In genomic region chr8:46598753-46599152, GRCm38 (mm10) we compare ENCODE assay signal across 21 mouse cellular contexts. TPM values are rescaled to one million over a fixed set of nuclear protein-coding genes. Genes with fewer than 3 reads are reported as not detected.
A peak's percentile ranks its signal among the peaks of the same experiment; 100 is the strongest.
DNase-seq lines count a peak whose midpoint lies in the region; ATAC-seq and TF ChIP-seq lines count a peak whose summit lies in the region.
"Had no signal": no experiment of that assay in that cellular context is flagged by ENCODE, and none has a peak within 500 bp of the region (broad histone marks: within the 10 kb centered on the region; RNA-seq: fewer than 3 reads in every experiment).

No protein-coding gene starts in this region.

- no peak for TF ChIP-seq EP300 in heart, postnatal 0 days (IDR thresholded peaks at IDR 0.05; ENCODE audit: low read depth)

- H3K27me3 ChIP-seq in heart, postnatal 0 days (ENCODE audit: control insufficient read depth, insufficient read depth, low read length), result no peaks in the 10 kb centered on the region
- H3K27me3 ChIP-seq in megakaryocyte, embryonic 14.5 days (replicated peaks), result no peaks in the 10 kb centered on the region
- H3K27me3 ChIP-seq: forebrain, embryonic 15.5 days; heart, embryonic 13.5 days; Patski had no signal

- H3K4me1 ChIP-seq in heart, postnatal 0 days (ENCODE audit: control insufficient read depth, insufficient read depth), result peaks cover 3% of the 10 kb centered on the region; the same call in 1 of the 2 replicates
- H3K4me1 ChIP-seq in megakaryocyte, embryonic 14.5 days, result peaks cover 70% of the 10 kb centered on the region

- intact Hi-C loops in heart, postnatal 36 days (cut with DNase I), result no loop called here

- DNase-seq in heart, postnatal 0 days (ENCODE audit: low spot score), result peak; percentile 18
- no peak for DNase-seq in heart, postnatal 36 days
- no peak for DNase-seq in MN1 (ENCODE audit: low spot score)
- DNase-seq in cerebellum, postnatal 36 days, result no peak
- DNase-seq: B cell, adult 2 months; cerebellum, adult 11-12 months; cerebellum, adult 9-10 months; cerebellum, postnatal 25 days; gastrocnemius, postnatal 36 days; heart, postnatal 10 days had no signal

- TF ChIP-seq CTCF in heart, postnatal 0 days (IDR thresholded peaks at IDR 0.05; ENCODE audit: low read depth), result no peak

- no peaks in the 10 kb centered on the region for H3K9me3 ChIP-seq in heart, postnatal 0 days (replicated peaks; ENCODE audit: control insufficient read depth, low read length)
- H3K9me3 ChIP-seq in megakaryocyte, embryonic 14.5 days, result no peaks in the 10 kb centered on the region
- H3K9me3 ChIP-seq: embryonic facial prominence, embryonic 10.5 days; forebrain, embryonic 15.5 days; G1E; heart, embryonic 13.5 days had no signal

- H3K36me3 ChIP-seq in heart, postnatal 0 days (replicated peaks; ENCODE audit: control insufficient read depth, insufficient read depth, low read length), result 0 out of 2 replicates have a peak, but pooled peaks cover 3% of the 10 kb centered on the region
- H3K36me3 ChIP-seq in megakaryocyte, embryonic 14.5 days (replicated peaks; ENCODE audit: low read length), result peaks cover 56% of the 10 kb centered on the region
- H3K36me3 ChIP-seq: forebrain, embryonic 15.5 days had no signal

- no peak for ATAC-seq in heart, postnatal 0 days (ENCODE audit: insufficient read depth, low read depth)
- no peak for ATAC-seq in megakaryocyte, adult 5-6 weeks (ENCODE audit: poor library complexity, severe bottlenecking)
- ATAC-seq in megakaryocyte-erythroid progenitor cell, adult 5-6 weeks (replicated peaks; ENCODE audit: low FRiP score, low TSS enrichment, poor library complexity, severe bottlenecking), result peak; percentile 90
- ATAC-seq: activated CD4-positive, CD25-positive, alpha-beta regulatory T cell, adult 4 months; CD4-positive, CD25-positive, alpha-beta regulatory T cell, adult 4 months; forebrain, embryonic 15.5 days; Patski had no signal

- H3K4me3 ChIP-seq in heart, postnatal 0 days (ENCODE audit: low read depth, low read length), result no peak overlapping the region
- peak overlapping the region; percentile 0 for H3K4me3 ChIP-seq in megakaryocyte, embryonic 14.5 days (replicated peaks)
- H3K4me3 ChIP-seq: embryonic facial prominence, embryonic 10.5 days; forebrain, embryonic 15.5 days; heart, embryonic 13.5 days had no signal

- no peak overlapping the region for H3K4me2 ChIP-seq in heart, postnatal 0 days (ENCODE audit: low read depth, low read length)
- H3K4me2 ChIP-seq: forebrain, embryonic 15.5 days; heart, embryonic 13.5 days; hindbrain, embryonic 14.5 days had no signal

- no peak overlapping the region for H3K27ac ChIP-seq in heart, postnatal 0 days (ENCODE audit: low read depth)
- H3K27ac ChIP-seq: embryonic facial prominence, embryonic 10.5 days; forebrain, embryonic 15.5 days; heart, embryonic 13.5 days; hindbrain, embryonic 14.5 days had no signal

- WGBS in heart, postnatal 0 days, result 51% methylated on average over 5 of the region's 5 CpGs

- H3K9ac ChIP-seq in heart, postnatal 0 days (replicated peaks; ENCODE audit: low read depth, low read length), result no peak overlapping the region
- H3K9ac ChIP-seq: forebrain, embryonic 15.5 days; heart, embryonic 13.5 days; hindbrain, embryonic 14.5 days had no signal

RNA-seq across cellular contexts. Expression of gene Primpol, which starts 18.3 kb away (rescaled TPM):
- total RNA-seq in heart, postnatal 0 days (2014; rRNA removed; ENCODE audit: low replicate concordance), result 1.7 and 2.9 TPM in 2 replicates
- 3.4 and 4.3 TPM in 2 replicates for polyA plus RNA-seq in heart, postnatal 0 days (2015; fragmentation: Nextera tagmentation; extraction: Ambion mirVana)
- total RNA-seq in heart, postnatal 36 days (2021), result 1 to 10 TPM; 2.4 to 2.9 TPM
- 0.03 TPM in 1 of 2 replicates, not detected in the other for polyA plus RNA-seq in megakaryocyte, embryonic 14.5 days (2012; ENCODE audit: insufficient read depth, low replicate concordance)
- 19.2 and 20.1 TPM in 2 replicates for total RNA-seq in megakaryocyte, adult 5-6 weeks (2015)
- total RNA-seq in megakaryocyte, adult 5-6 weeks (2017), result 7.5 and 9.6 TPM in 2 replicates
- total RNA-seq in megakaryocyte-erythroid progenitor cell, adult 5-6 weeks (2014; fragmentation: Nextera tagmentation), result 18.6 and 22.4 TPM in 2 replicates
- 10.9 and 16.6 TPM in 2 replicates for total RNA-seq in megakaryocyte-erythroid progenitor cell, adult 5-6 weeks (2017)

RNA-seq across cellular contexts. Expression of gene Casp3, which starts 18.3 kb away (rescaled TPM):
- 11.8 and 20.8 TPM in 2 replicates for total RNA-seq in heart, postnatal 0 days (2014; rRNA removed; ENCODE audit: low replicate concordance)
- polyA plus RNA-seq in heart, postnatal 0 days (2015; fragmentation: Nextera tagmentation; extraction: Ambion mirVana), result 28.6 and 30.4 TPM in 2 replicates
- 1 to 10 TPM; 3.5 to 4.0 TPM for total RNA-seq in heart, postnatal 36 days (2021)
- polyA plus RNA-seq in megakaryocyte, embryonic 14.5 days (2012; ENCODE audit: insufficient read depth, low replicate concordance), result 5.7 and 12.1 TPM in 2 replicates
- total RNA-seq in megakaryocyte, adult 5-6 weeks (2015), result 40.0 and 41.8 TPM in 2 replicates
- 74.2 and 88.3 TPM in 2 replicates for total RNA-seq in megakaryocyte, adult 5-6 weeks (2017)
- total RNA-seq in megakaryocyte-erythroid progenitor cell, adult 5-6 weeks (2014; fragmentation: Nextera tagmentation), result 281 and 287 TPM in 2 replicates
- total RNA-seq in megakaryocyte-erythroid progenitor cell, adult 5-6 weeks (2017), result 487 and 511 TPM in 2 replicates

RNA-seq across cellular contexts. Expression of gene Cenpu, which starts 46.9 kb away (rescaled TPM):
- total RNA-seq in heart, postnatal 0 days (2014; rRNA removed; ENCODE audit: low replicate concordance), result 1.1 and 2.4 TPM in 2 replicates
- polyA plus RNA-seq in heart, postnatal 0 days (2015; fragmentation: Nextera tagmentation; extraction: Ambion mirVana), result 4.3 and 5.3 TPM in 2 replicates
- total RNA-seq in heart, postnatal 36 days (2021), result 1 to 10 TPM; 1.1 to 1.8 TPM
- 4.8 and 6.3 TPM in 2 replicates for polyA plus RNA-seq in megakaryocyte, embryonic 14.5 days (2012; ENCODE audit: insufficient read depth, low replicate concordance)
- 21.0 and 25.9 TPM in 2 replicates for total RNA-seq in megakaryocyte, adult 5-6 weeks (2015)
- total RNA-seq in megakaryocyte, adult 5-6 weeks (2017), result 30.1 and 70.6 TPM in 2 replicates
- total RNA-seq in megakaryocyte-erythroid progenitor cell, adult 5-6 weeks (2014; fragmentation: Nextera tagmentation), result 43.9 and 56.0 TPM in 2 replicates
- 94.8 and 107 TPM in 2 replicates for total RNA-seq in megakaryocyte-erythroid progenitor cell, adult 5-6 weeks (2017)
